Mouse (Mus musculus): ENCODE data around the gene Cdh19.

Cdh19 gene

DNA sequence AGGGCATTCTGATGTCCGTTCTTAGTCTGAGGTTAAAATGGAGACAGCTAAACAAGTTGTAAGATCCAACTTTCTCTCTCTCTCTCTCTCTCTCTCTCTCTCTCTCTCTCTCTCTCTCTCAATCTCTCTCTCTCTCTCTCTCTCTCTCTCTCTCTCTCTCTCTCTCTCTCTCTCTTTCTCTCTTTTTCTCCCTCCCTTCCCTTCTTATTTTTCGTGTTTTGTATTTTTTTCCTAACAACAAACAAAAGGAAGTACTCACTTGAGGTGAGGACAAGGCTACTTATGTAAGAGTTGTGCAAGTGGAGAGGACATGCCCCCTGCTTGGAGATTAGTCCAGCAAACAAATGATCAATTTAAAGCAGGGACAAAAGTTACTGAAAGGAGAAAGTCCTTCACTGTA, at the start of gene Cdh19:
Gene Cdh19 (minus strand): TSS at position 101 of the 400 bp plus-strand sequence.
- no peak for DNase-seq

- DNase-seq = no peak
Measured at GRCm38 (mm10) chr1:111020434-111021060, 43.2 kb upstream of the Cdh19 start.

- DNase-seq = no peak
Measured at GRCm38 (mm10) chr1:111017640-111018039, 40.3 kb upstream of the Cdh19 start.

- DNase-seq = no peak
Measured at GRCm38 (mm10) chr1:110989824-110990223, 12.4 kb upstream of the Cdh19 start.

GRCm38 (mm10) chr1:110969201-110969600, 8.2 kb downstream of the Cdh19 start:
- no peak for DNase-seq

DNA sequence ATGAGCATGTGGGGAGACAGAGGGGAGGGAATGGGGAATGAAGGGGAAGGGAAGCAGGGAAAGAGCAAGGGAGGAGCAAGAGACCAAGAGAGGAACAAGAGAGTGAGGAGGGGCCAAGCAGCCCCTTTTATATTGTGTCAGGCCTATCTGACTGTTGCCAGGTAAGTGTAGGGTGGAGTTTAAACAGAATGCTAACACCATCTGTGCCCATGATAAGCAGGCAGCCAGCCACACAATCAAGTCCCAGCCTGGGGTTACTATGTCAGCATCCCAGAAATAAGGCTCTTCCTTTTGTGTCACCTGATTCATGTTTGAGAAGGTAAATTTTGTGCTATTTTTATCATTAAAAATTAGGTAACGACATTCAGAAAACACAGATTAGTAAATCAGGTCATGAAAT, 67.6 kb downstream of the Cdh19 start:
- DNase-seq = no peak

- DNase-seq = no peak
Measured at GRCm38 (mm10) chr1:110909218-110909617, 68.2 kb downstream of the Cdh19 start.

GRCm38 (mm10) chr1:110904266-110904665, 73.1 kb downstream of the Cdh19 start:
- no peak for DNase-seq
